Mouse (Mus musculus) lung, adult 2 months (tissue): ENCODE measurements around the gene Stk25.

Source experiments
- CTCF ChIP-seq: fragments of 200-500 bp; IDR thresholded peaks from 2 replicates; pipeline ENCODE4 v1.5.1; 2011; ENCODE audit warnings: mild to moderate bottlenecking, low read length, control low read depth; ENCODE audit not compliant: insufficient read depth
- POLR2A ChIP-seq: fragments of 200-500 bp; IDR thresholded peaks from 2 replicates; pipeline ENCODE4 v1.6.1; 2011; ENCODE audit warnings: low read depth, mild to moderate bottlenecking, control low read depth, low read length, borderline replicate concordance; ENCODE audit errors: extremely low read depth

- TF ChIP-seq POLR2A (no peak), CTCF (no peak)
Observed at GRCm38 (mm10) chr1:93705389-93705788, 46.9 kb upstream of the Stk25 start.
